Mouse (Mus musculus) liver, embryonic 16.5 days (tissue): ENCODE measurements around the gene Slc9a7. TPM values are rescaled to one million over a fixed set of nuclear protein-coding genes. Genes with fewer than 3 reads are reported as not detected.

Experiments used
- ATAC-seq: fragments of 200-750 bp; cut with Nextera tagmentation; 2 replicates; pipeline ENCODE4 v1.8.0; 2017; ENCODE audit warnings: low read depth, mild to moderate bottlenecking, moderate number of reproducible peaks, moderate library complexity
- H3K27ac ChIP-seq: fragments of 300-500 bp; sonication (generic); 2 replicates; pipeline ENCODE4 v1.5.1; 2014; ENCODE audit warnings: mild to moderate bottlenecking, low read length
- H3K27me3 ChIP-seq: fragments of 300-500 bp; sonication (generic); 2 replicates; pipeline ENCODE4 v1.6.1; 2014; ENCODE audit warnings: low read depth, low read length, mixed read lengths; ENCODE audit not compliant: control insufficient read depth, insufficient read depth
- H3K36me3 ChIP-seq: fragments of 300-500 bp; sonication (generic); 2 replicates; pipeline ENCODE4 v1.6.1; 2014; ENCODE audit warnings: mild to moderate bottlenecking; ENCODE audit not compliant: control insufficient read depth, insufficient read depth
- H3K4me1 ChIP-seq: fragments of 300-500 bp; sonication (generic); 2 replicates; pipeline ENCODE4 v1.6.1; 2014; ENCODE audit warnings: low read depth, low read length, mixed read lengths; ENCODE audit not compliant: control insufficient read depth
- H3K4me2 ChIP-seq: fragments of 300-500 bp; sonication (generic); 2 replicates; pipeline ENCODE4 v1.6.1; 2014; ENCODE audit warnings: low read depth, low read length, mixed read lengths
- H3K4me3 ChIP-seq: fragments of 300-500 bp; sonication (generic); 2 replicates; pipeline ENCODE4 v1.5.1; 2014; ENCODE audit warnings: low read depth, mild to moderate bottlenecking, low read length
- H3K9ac ChIP-seq: fragments of 300-500 bp; sonication (generic); 2 replicates; pipeline ENCODE4 v1.6.1; 2014; ENCODE audit warnings: low read depth, low read length
- H3K9me3 ChIP-seq: fragments of 300-500 bp; sonication (generic); replicated peaks from 2 replicates; pipeline ENCODE4 v1.6.1; 2016; ENCODE audit warnings: low read length; ENCODE audit not compliant: control insufficient read depth
- WGBS: fragments of 180-500 bp; shearing (Covaris S2); extraction: QIAGEN DNeasy Blood & Tissue Kit; methylation state at CpG from one replicate; pipeline ENCODE4 v1.1.7; 2014; ENCODE audit not compliant: insufficient replicate concordance; 5-methylcytosine and 5-hydroxymethylcytosine counted together
- polyA plus RNA-seq: library from polyadenylated mRNA; unstranded; fragments of >200 nt; fragmentation: Nextera tagmentation; extraction: Ambion mirVana; gene quantifications from 2 replicates; pipeline ENCODE4 v1.2.1, GENCODE M21; 2015

Slc9a7 gene
- polyA plus RNA-seq, 1 experiment from 2014 or later: 0.63 TPM

- no peaks in the 10 kb centered on the region for H3K36me3 ChIP-seq
- no peak overlapping the region for H3K27ac ChIP-seq
- no peaks in the 10 kb centered on the region for H3K4me1 ChIP-seq
- ATAC-seq: no peak
- 41% methylated on average over 2 of the region's 2 CpGs for WGBS
- H3K4me3 ChIP-seq: no peak overlapping the region
- H3K4me2 ChIP-seq: no peak overlapping the region
- H3K9me3 ChIP-seq: no peaks in the 10 kb centered on the region
- no peak overlapping the region for H3K9ac ChIP-seq
- no peaks in the 10 kb centered on the region for H3K27me3 ChIP-seq
Measured at GRCm38 (mm10) chrX:20117717-20118116, 173.9 kb downstream of the Slc9a7 start.

- Histone ChIP-seq H3K4me2 (no peak overlapping the region), H3K27me3 (no peaks in the 10 kb centered on the region), H3K9me3 (no peaks in the 10 kb centered on the region), H3K36me3 (no peaks in the 10 kb centered on the region), H3K9ac (no peak overlapping the region), H3K4me1 (no peaks in the 10 kb centered on the region), H3K27ac (no peak overlapping the region), H3K4me3 (no peak overlapping the region)
- WGBS: 52% methylated on average over 4 of the region's 4 CpGs
- no peak for ATAC-seq
Measured at GRCm38 (mm10) chrX:20070196-20070595, 221.4 kb downstream of the Slc9a7 start.

GRCm38 (mm10) chrX:20066636-20067035, 225.0 kb downstream of the Slc9a7 start:
- Histone ChIP-seq H3K4me3 (no peak overlapping the region), H3K9me3 (no peaks in the 10 kb centered on the region), H3K27ac (no peak overlapping the region), H3K36me3 (no peaks in the 10 kb centered on the region), H3K4me2 (no peak overlapping the region), H3K4me1 (no peaks in the 10 kb centered on the region), H3K9ac (no peak overlapping the region), H3K27me3 (no peaks in the 10 kb centered on the region)
- no peak for ATAC-seq

GRCm38 (mm10) chrX:20061764-20062480, 229.7 kb downstream of the Slc9a7 start:
- H3K4me1 ChIP-seq: no peaks in the 10 kb centered on the region
- H3K27me3 ChIP-seq: peaks cover 22% of the 10 kb centered on the region
- no peak for ATAC-seq
- H3K9me3 ChIP-seq: no peaks in the 10 kb centered on the region
- 37% methylated on average over 3 of the region's 3 CpGs for WGBS
- H3K4me3 ChIP-seq: no peak overlapping the region
- no peak overlapping the region for H3K27ac ChIP-seq
- H3K36me3 ChIP-seq: no peaks in the 10 kb centered on the region
- H3K9ac ChIP-seq: no peak overlapping the region
- no peak overlapping the region for H3K4me2 ChIP-seq

- ATAC-seq: no peak
- H3K36me3 ChIP-seq: no peaks in the 10 kb centered on the region
- no peaks in the 10 kb centered on the region for H3K9me3 ChIP-seq
- no peaks in the 10 kb centered on the region for H3K4me1 ChIP-seq
- no peak overlapping the region for H3K27ac ChIP-seq
- WGBS: 28% methylated on average over 42 of the region's 47 CpGs
- peaks cover 22% of the 10 kb centered on the region for H3K27me3 ChIP-seq
- no peak overlapping the region for H3K9ac ChIP-seq
- peak overlapping the region; percentile 46; the same call in 1 of the 2 replicates for H3K4me2 ChIP-seq
- H3K4me3 ChIP-seq: peak overlapping the region; percentile 37; the same call in 1 of the 2 replicates
Measured at GRCm38 (mm10) chrX:20060769-20061315, 230.8 kb downstream of the Slc9a7 start.

GRCm38 (mm10) chrX:20060096-20060768, 231.4 kb downstream of the Slc9a7 start:
- H3K27ac ChIP-seq: no peak overlapping the region
- H3K27me3 ChIP-seq: peaks cover 22% of the 10 kb centered on the region
- 26% methylated on average over 65 of the region's 65 CpGs for WGBS
- no peaks in the 10 kb centered on the region for H3K4me1 ChIP-seq
- H3K36me3 ChIP-seq: no peaks in the 10 kb centered on the region
- no peak overlapping the region for H3K9ac ChIP-seq
- H3K9me3 ChIP-seq: no peaks in the 10 kb centered on the region
- peak overlapping the region; percentile 46 for H3K4me2 ChIP-seq
- ATAC-seq: no peak
- H3K4me3 ChIP-seq: peak overlapping the region; percentile 37

- peaks cover 22% of the 10 kb centered on the region for H3K27me3 ChIP-seq
- H3K4me3 ChIP-seq: peak within 1 kb of the TSS; percentile 37
- H3K9me3 ChIP-seq: no peaks in the 10 kb centered on the region
- no peak within 1 kb of the TSS for H3K9ac ChIP-seq
- ATAC-seq: peak; percentile 54; the same call in 1 of the 2 replicates
- H3K4me2 ChIP-seq: peak within 1 kb of the TSS; percentile 46
- H3K36me3 ChIP-seq: no peaks in the 10 kb centered on the region
- no peaks in the 10 kb centered on the region for H3K4me1 ChIP-seq
- WGBS: 27% methylated on average over 40 of the region's 40 CpGs
- H3K27ac ChIP-seq: no peak within 1 kb of the TSS
Measured at GRCm38 (mm10) chrX:20059381-20059971, 232.1 kb downstream of the Slc9a7 start, which contains the start of gene Chst7. Gene Chst7, plus strand, starts transcription at chrX:20059560.
